Mouse (Mus musculus): ENCODE measurements around the gene Vmn1r114.
"Not testable (repeated sequence)": the region's sequence is repeated elsewhere in the genome, so short reads cannot be mapped to it uniquely, and the experiment has no call there.

The Vmn1r114 gene

DNA sequence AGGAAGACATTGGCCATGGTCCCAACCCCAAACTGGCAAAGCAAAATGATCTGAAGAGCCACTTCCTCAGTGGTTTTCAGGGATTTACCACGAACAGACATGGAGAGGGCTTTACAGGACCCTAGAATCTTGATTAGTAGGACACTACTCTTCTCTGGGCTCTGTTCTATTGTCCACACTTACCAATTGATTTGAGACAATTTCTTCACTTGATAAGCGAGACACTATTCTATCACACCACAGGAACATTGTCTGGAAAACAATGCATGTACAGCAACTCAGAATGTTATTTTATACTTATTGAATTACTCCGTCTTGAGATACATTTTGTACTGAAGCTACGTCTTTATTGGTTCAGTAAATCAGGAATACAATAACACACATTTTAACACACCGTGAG lies at the start of gene Vmn1r114:
Vmn1r114 (minus strand) TSS at position 101 of the 400 bp plus-strand sequence.
- DNase-seq (ENCODE audit: inconsistent ontology term), result not testable (repeated sequence)

DNA sequence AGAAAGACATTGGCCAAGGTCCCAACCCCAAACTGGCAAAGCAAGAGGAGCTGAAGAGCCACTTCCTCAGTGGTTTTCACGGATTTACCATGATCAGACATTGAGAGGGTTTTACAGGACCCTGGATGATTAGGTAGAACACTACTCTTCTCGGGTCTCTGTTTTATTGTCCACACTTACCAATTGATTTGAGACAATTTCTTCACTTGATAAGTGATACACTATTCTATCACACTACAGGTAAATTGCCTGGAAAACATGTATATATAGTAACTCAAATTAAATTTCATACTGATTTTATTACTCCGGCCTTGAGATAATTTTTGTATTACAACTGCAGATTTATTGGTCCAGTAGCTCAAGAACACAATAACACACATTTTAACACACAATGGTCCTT lies 32.9 kb upstream of the Vmn1r114 start, which contains the start of gene Vmn1r115:
Vmn1r115 (minus strand) TSS at position 101 of the 400 bp plus-strand sequence.
- DNase-seq (ENCODE audit: inconsistent ontology term), result not testable (repeated sequence)

GRCm38 (mm10) chr7:20786985-20787384 lies 25.0 kb downstream of the Vmn1r114 start, which contains the start of gene Vmn1r113:
TSS of gene Vmn1r113 (plus strand) at chr7:20787285.
- DNase-seq (ENCODE audit: inconsistent ontology term), result not testable (repeated sequence)

DNA sequence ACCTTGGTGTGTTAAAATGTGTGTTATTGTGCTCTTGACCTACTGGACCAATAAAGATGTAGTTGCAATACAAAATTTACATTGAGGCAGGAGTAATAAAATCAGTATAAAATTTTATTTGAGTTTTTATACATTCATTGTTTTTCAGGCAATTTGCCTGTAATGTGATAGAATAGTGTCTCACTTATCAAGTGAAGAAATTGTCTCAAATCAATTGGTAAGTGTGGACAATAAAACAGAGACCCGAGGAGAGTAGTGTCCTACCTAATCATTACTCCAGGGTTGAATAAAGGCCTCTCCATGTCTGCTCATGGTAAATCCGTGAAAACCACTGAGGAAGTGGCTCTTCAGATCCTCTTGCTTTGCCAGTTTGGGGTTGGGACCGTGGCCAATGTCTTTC lies 41.1 kb downstream of the Vmn1r114 start, which contains the start of gene Vmn1r112:
Vmn1r112 (plus strand) TSS at position 301 of the 400 bp plus-strand sequence.
- DNase-seq (ENCODE audit: inconsistent ontology term), result not testable (repeated sequence)

All from Muller cell, postnatal 12 days (primary cell).